Mouse (Mus musculus): ENCODE measurements around the gene Arf3. TPM values are rescaled to one million over a fixed set of nuclear protein-coding genes. Genes with fewer than 3 reads are reported as not detected.

Arf3 gene
- polyA plus RNA-seq, 1 experiment from 2014 or later = 44.6 TPM

Other genes starting within 250 kb of the Arf3 start
- gene Kansl2, start 228.9 kb downstream of the Arf3 start, polyA plus RNA-seq (2015; fragmentation: Nextera tagmentation; extraction: Ambion mirVana) = 139 and 142 TPM in 2 replicates
- gene Ccnt1, start 192.3 kb downstream of the Arf3 start, polyA plus RNA-seq (2015; fragmentation: Nextera tagmentation; extraction: Ambion mirVana) = 63.1 and 66.2 TPM in 2 replicates
- gene 4930415O20Rik, start 192.2 kb downstream of the Arf3 start, polyA plus RNA-seq (2015; fragmentation: Nextera tagmentation; extraction: Ambion mirVana) = not detected in 2 replicates
- gene Adcy6, start 153.1 kb downstream of the Arf3 start, polyA plus RNA-seq (2015; fragmentation: Nextera tagmentation; extraction: Ambion mirVana) = 11.7 and 19.5 TPM in 2 replicates
- gene Cacnb3, start 132.4 kb downstream of the Arf3 start, polyA plus RNA-seq (2015; fragmentation: Nextera tagmentation; extraction: Ambion mirVana) = 55.6 and 55.7 TPM in 2 replicates
- 34.5 and 35.4 TPM in 2 replicates for gene Ddx23, start 100.3 kb downstream of the Arf3 start, polyA plus RNA-seq (2015; fragmentation: Nextera tagmentation; extraction: Ambion mirVana)
- 0.50 and 0.59 TPM in 2 replicates for gene Rnd1, start 85.8 kb downstream of the Arf3 start, polyA plus RNA-seq (2015; fragmentation: Nextera tagmentation; extraction: Ambion mirVana)
- gene Ccdc65, start 55.0 kb downstream of the Arf3 start, polyA plus RNA-seq (2015; fragmentation: Nextera tagmentation; extraction: Ambion mirVana) = 0.94 and 1.3 TPM in 2 replicates
- gene Fkbp11, start 35.0 kb downstream of the Arf3 start, polyA plus RNA-seq (2015; fragmentation: Nextera tagmentation; extraction: Ambion mirVana) = 40.9 and 48.3 TPM in 2 replicates
- gene Wnt10b, start 14.9 kb upstream of the Arf3 start, polyA plus RNA-seq (2015; fragmentation: Nextera tagmentation; extraction: Ambion mirVana) = 4.9 and 5.3 TPM in 2 replicates
- gene Wnt1, start 26.6 kb upstream of the Arf3 start, polyA plus RNA-seq (2015; fragmentation: Nextera tagmentation; extraction: Ambion mirVana) = not detected in 2 replicates
- 0.07 TPM in 1 of 2 replicates, not detected in the other for gene Ddn, start 46.3 kb upstream of the Arf3 start, polyA plus RNA-seq (2015; fragmentation: Nextera tagmentation; extraction: Ambion mirVana)
- 90.4 and 92.5 TPM in 2 replicates for gene Prkag1, start 68.3 kb upstream of the Arf3 start, polyA plus RNA-seq (2015; fragmentation: Nextera tagmentation; extraction: Ambion mirVana)
- gene Kmt2d, start 108.0 kb upstream of the Arf3 start, polyA plus RNA-seq (2015; fragmentation: Nextera tagmentation; extraction: Ambion mirVana) = 14.4 and 15.2 TPM in 2 replicates
- gene Rhebl1, start 131.3 kb upstream of the Arf3 start, polyA plus RNA-seq (2015; fragmentation: Nextera tagmentation; extraction: Ambion mirVana) = 22.9 and 23.4 TPM in 2 replicates
- gene Dhh, start 135.3 kb upstream of the Arf3 start, polyA plus RNA-seq (2015; fragmentation: Nextera tagmentation; extraction: Ambion mirVana) = 0.52 and 0.54 TPM in 2 replicates
- 26.8 and 27.8 TPM in 2 replicates for gene Lmbr1l, start 155.0 kb upstream of the Arf3 start, polyA plus RNA-seq (2015; fragmentation: Nextera tagmentation; extraction: Ambion mirVana)
- gene Tuba1b, start 171.4 kb upstream of the Arf3 start, polyA plus RNA-seq (2015; fragmentation: Nextera tagmentation; extraction: Ambion mirVana) = 1,422 and 1,651 TPM in 2 replicates
- not detected in 2 replicates for gene Gm49450, start 190.3 kb upstream of the Arf3 start, polyA plus RNA-seq (2015; fragmentation: Nextera tagmentation; extraction: Ambion mirVana)
- gene Tuba1a, start 190.5 kb upstream of the Arf3 start, polyA plus RNA-seq (2015; fragmentation: Nextera tagmentation; extraction: Ambion mirVana) = 1,291 and 1,480 TPM in 2 replicates